Mouse (Mus musculus): Measurements from ENCODE around the gene Gm17617. TPM values are rescaled to one million over a fixed set of nuclear protein-coding genes. Genes with fewer than 3 reads are reported as not detected.
"Not testable (repeated sequence)": the region's sequence is repeated elsewhere in the genome, so short reads cannot be mapped to it uniquely, and the experiment has no call there.

Gene Gm17617
- polyA plus RNA-seq, 1 experiment from 2014 or later, result not detected

- peaks cover 28% of the 10 kb centered on the region for H3K36me3 ChIP-seq (replicated peaks)
- WGBS, result 94% methylated on average over 4 of the region's 4 CpGs
Observed at GRCm38 (mm10) chr13:55107116-55107515, 26.2 kb downstream of the Gm17617 start.

GRCm38 (mm10) chr13:55105953-55106691 is 27.2 kb downstream of the Gm17617 start:
- peak overlapping the region; percentile 93 for H3K27ac ChIP-seq
- 26% methylated on average over 8 of the region's 8 CpGs for WGBS
- no peaks in the 10 kb centered on the region for H3K27me3 ChIP-seq (ENCODE audit: poor library complexity, severe bottlenecking)
- peaks cover 18% of the 10 kb centered on the region for H3K4me1 ChIP-seq
- H3K36me3 ChIP-seq (replicated peaks), result peaks cover 28% of the 10 kb centered on the region
- no peaks in the 10 kb centered on the region for H3K9me3 ChIP-seq
- DNase-seq (ENCODE audit: extremely low spot score, low spot score), result no peak
- H3K4me3 ChIP-seq, result peak overlapping the region; percentile 87

More at GRCm38 (mm10) chr13:55107116-55107515, 26.2 kb downstream of the Gm17617 start:
- Histone ChIP-seq H3K4me1 (peaks cover 18% of the 10 kb centered on the region), H3K9me3 (no peaks in the 10 kb centered on the region), H3K27ac (no peak overlapping the region), H3K27me3 (ENCODE audit: poor library complexity, severe bottlenecking) (no peaks in the 10 kb centered on the region), H3K4me3 (no peak overlapping the region)
- no peak for DNase-seq (ENCODE audit: extremely low spot score, low spot score)

- WGBS, result under 1% methylated on average over 66 of the region's 66 CpGs
- H3K36me3 ChIP-seq (replicated peaks), result peaks cover 25% of the 10 kb centered on the region
- peaks cover 20% of the 10 kb centered on the region for H3K4me1 ChIP-seq
- DNase-seq (ENCODE audit: extremely low spot score, low spot score), result peak; percentile 97
- H3K4me3 ChIP-seq, result peak within 1 kb of the TSS; percentile 87
- H3K27me3 ChIP-seq (ENCODE audit: poor library complexity, severe bottlenecking), result no peaks in the 10 kb centered on the region
- peak within 1 kb of the TSS; percentile 93 for H3K27ac ChIP-seq
- no peaks in the 10 kb centered on the region for H3K9me3 ChIP-seq
Observed at GRCm38 (mm10) chr13:55105045-55105952, 28.0 kb downstream of the Gm17617 start, which contains the start of gene Zfp346. Zfp346 (plus strand) TSS chr13:55105311.

GRCm38 (mm10) chr13:55103351-55103750 is 30.0 kb downstream of the Gm17617 start:
- Histone ChIP-seq H3K27ac (no peak overlapping the region), H3K4me1 (peaks cover 37% of the 10 kb centered on the region), H3K4me3 (no peak overlapping the region), H3K36me3 (replicated peaks) (peaks cover 10% of the 10 kb centered on the region), H3K9me3 (no peaks in the 10 kb centered on the region), H3K27me3 (ENCODE audit: poor library complexity, severe bottlenecking) (no peaks in the 10 kb centered on the region)
- DNase-seq (ENCODE audit: extremely low spot score, low spot score), result no peak
- 80% methylated on average over 2 of the region's 2 CpGs for WGBS

- H3K36me3 ChIP-seq (replicated peaks), result peaks cover under 1% of the 10 kb centered on the region
- DNase-seq (ENCODE audit: extremely low spot score, low spot score), result no peak
- no peak overlapping the region for H3K4me3 ChIP-seq
- no peaks in the 10 kb centered on the region for H3K9me3 ChIP-seq
- 96% methylated on average over 3 of the region's 3 CpGs for WGBS
- peaks cover 37% of the 10 kb centered on the region for H3K4me1 ChIP-seq
- no peak overlapping the region for H3K27ac ChIP-seq
- H3K27me3 ChIP-seq (ENCODE audit: poor library complexity, severe bottlenecking), result no peaks in the 10 kb centered on the region
Observed at GRCm38 (mm10) chr13:55102366-55102765, 31.0 kb downstream of the Gm17617 start.

- H3K9me3 ChIP-seq, result no peaks in the 10 kb centered on the region
- H3K27me3 ChIP-seq (ENCODE audit: poor library complexity, severe bottlenecking), result no peaks in the 10 kb centered on the region
- no peaks in the 10 kb centered on the region for H3K36me3 ChIP-seq (replicated peaks)
- 97% methylated on average over 11 of the region's 11 CpGs for WGBS
- DNase-seq (ENCODE audit: extremely low spot score, low spot score), result no peak
- H3K27ac ChIP-seq, result no peak overlapping the region
- H3K4me3 ChIP-seq, result no peak overlapping the region
- H3K4me1 ChIP-seq, result peaks cover 37% of the 10 kb centered on the region
Observed at GRCm38 (mm10) chr13:55101627-55102026, 31.7 kb downstream of the Gm17617 start.

- under 1% methylated on average over 81 of the region's 81 CpGs for WGBS
- Histone ChIP-seq H3K36me3 (replicated peaks) (no peaks in the 10 kb centered on the region), H3K27me3 (ENCODE audit: poor library complexity, severe bottlenecking) (no peaks in the 10 kb centered on the region), H3K4me1 (peaks cover 24% of the 10 kb centered on the region), H3K27ac (peak within 1 kb of the TSS; percentile 95), H3K9me3 (no peaks in the 10 kb centered on the region), H3K4me3 (peak within 1 kb of the TSS; percentile 89)
- peak; percentile 89 for DNase-seq (ENCODE audit: extremely low spot score, low spot score)
Observed at GRCm38 (mm10) chr13:55099726-55100478, 33.4 kb downstream of the Gm17617 start, which contains the start of gene Uimc1. Uimc1 (minus strand) TSS chr13:55100300.

GRCm38 (mm10) chr13:55099066-55099725 is 34.2 kb downstream of the Gm17617 start:
- WGBS, result 39% methylated on average over 20 of the region's 20 CpGs
- Histone ChIP-seq H3K36me3 (replicated peaks) (no peaks in the 10 kb centered on the region), H3K4me1 (peaks cover 19% of the 10 kb centered on the region), H3K9me3 (no peaks in the 10 kb centered on the region), H3K27ac (peak overlapping the region; percentile 95), H3K4me3 (peak overlapping the region; percentile 89), H3K27me3 (ENCODE audit: poor library complexity, severe bottlenecking) (no peaks in the 10 kb centered on the region)
- DNase-seq (ENCODE audit: extremely low spot score, low spot score), result peak; percentile 35

GRCm38 (mm10) chr13:55097841-55098240 is 35.5 kb downstream of the Gm17617 start:
- peaks cover 19% of the 10 kb centered on the region for H3K4me1 ChIP-seq
- not testable (repeated sequence) for H3K4me3 ChIP-seq; H3K9me3 ChIP-seq; H3K36me3 ChIP-seq (replicated peaks); H3K27me3 ChIP-seq (ENCODE audit: poor library complexity, severe bottlenecking); H3K27ac ChIP-seq; DNase-seq (ENCODE audit: extremely low spot score, low spot score)
- WGBS, result 94% methylated on average over 3 of the region's 3 CpGs

GRCm38 (mm10) chr13:55092588-55092987 is 40.8 kb downstream of the Gm17617 start:
- Histone ChIP-seq H3K27ac (no peak overlapping the region), H3K36me3 (replicated peaks) (peaks cover 33% of the 10 kb centered on the region), H3K4me1 (no peaks in the 10 kb centered on the region), H3K27me3 (ENCODE audit: poor library complexity, severe bottlenecking) (no peaks in the 10 kb centered on the region), H3K4me3 (no peak overlapping the region), H3K9me3 (no peaks in the 10 kb centered on the region)
- no peak for DNase-seq (ENCODE audit: extremely low spot score, low spot score)
- 93% methylated on average over 4 of the region's 4 CpGs for WGBS
